Mouse (Mus musculus) liver, embryonic 13.5 days (tissue): Measurements from ENCODE around the gene Dlgap4. TPM values are rescaled to one million over a fixed set of nuclear protein-coding genes. Genes with fewer than 3 reads are reported as not detected.

Experiments used
- ATAC-seq: fragments of 200-750 bp; cut with Nextera tagmentation; 2 replicates; pipeline ENCODE4 v1.8.0; 2017; ENCODE audit warnings: low read depth, mild to moderate bottlenecking, moderate number of reproducible peaks, moderate library complexity
- DNase-seq: peaks from one replicate; pipeline ENCODE4 v3.0.0; 2022
- H3K27ac ChIP-seq: fragments of 300-500 bp; sonication (generic); 2 replicates; pipeline ENCODE4 v1.5.1; 2015; ENCODE audit warnings: moderate library complexity, mild to moderate bottlenecking, inconsistent platforms
- H3K27me3 ChIP-seq: fragments of 300-500 bp; sonication (generic); 2 replicates; pipeline ENCODE4 v1.6.1; 2015; ENCODE audit warnings: mild to moderate bottlenecking, inconsistent platforms
- H3K36me3 ChIP-seq: fragments of 300-500 bp; sonication (generic); 2 replicates; pipeline ENCODE4 v1.6.1; 2015; ENCODE audit warnings: mild to moderate bottlenecking, inconsistent platforms
- H3K4me1 ChIP-seq: fragments of 300-500 bp; sonication (generic); replicated peaks from 2 replicates; pipeline ENCODE4 v1.6.1; 2015; ENCODE audit warnings: inconsistent platforms
- H3K4me2 ChIP-seq: fragments of 300-500 bp; sonication (generic); 2 replicates; pipeline ENCODE4 v1.6.1; 2015; ENCODE audit warnings: inconsistent platforms, mild to moderate bottlenecking, moderate library complexity
- H3K4me3 ChIP-seq: fragments of 300-500 bp; sonication (generic); replicated peaks from 2 replicates; pipeline ENCODE4 v1.5.1; 2015; ENCODE audit warnings: mild to moderate bottlenecking, inconsistent platforms
- H3K9ac ChIP-seq: fragments of 300-500 bp; sonication (generic); 2 replicates; pipeline ENCODE4 v1.6.1; 2015; ENCODE audit warnings: mild to moderate bottlenecking, inconsistent platforms
- H3K9me3 ChIP-seq: fragments of 300-500 bp; sonication (generic); replicated peaks from 2 replicates; pipeline ENCODE4 v1.6.1; 2016; ENCODE audit warnings: inconsistent platforms
- WGBS: fragments of 180-500 bp; shearing (Covaris S2); methylation state at CpG from one replicate; pipeline ENCODE4 v1.1.7; 2015; ENCODE audit not compliant: insufficient replicate concordance; 5-methylcytosine and 5-hydroxymethylcytosine counted together
- polyA plus RNA-seq: library from polyadenylated mRNA; unstranded; fragments of >200 nt; fragmentation: Nextera tagmentation; extraction: Ambion mirVana; gene quantifications from 2 replicates; pipeline ENCODE4 v1.2.1, GENCODE M21; 2015

Gene Dlgap4
- polyA plus RNA-seq, 1 experiment from 2014 or later, result 11.3 TPM

- DNase-seq (no peak), ATAC-seq (no peak)
- 76% methylated on average over 9 of the region's 9 CpGs for WGBS
- H3K27me3 ChIP-seq, result no peaks in the 10 kb centered on the region
- H3K36me3 ChIP-seq, result no peaks in the 10 kb centered on the region
- no peak overlapping the region for H3K27ac ChIP-seq
- no peaks in the 10 kb centered on the region for H3K9me3 ChIP-seq
- peaks cover 45% of the 10 kb centered on the region for H3K4me1 ChIP-seq
- no peak overlapping the region for H3K9ac ChIP-seq
- H3K4me3 ChIP-seq, result no peak overlapping the region
- no peak overlapping the region for H3K4me2 ChIP-seq
These were observed 127.8 kb downstream of the Dlgap4 start for GRCm38 (mm10) chr2:156741265-156741664.

- H3K27me3 ChIP-seq, result no peaks in the 10 kb centered on the region
- DNase-seq, result no peak
- no peaks in the 10 kb centered on the region for H3K36me3 ChIP-seq
- peaks cover 38% of the 10 kb centered on the region for H3K4me1 ChIP-seq
- no peak for ATAC-seq
- 0 out of 2 replicates have a peak overlapping the region, but pooled peaks have one; percentile 13 for H3K9ac ChIP-seq
- no peak overlapping the region for H3K4me3 ChIP-seq
- no peaks in the 10 kb centered on the region for H3K9me3 ChIP-seq
- WGBS, result 63% methylated on average over 4 of the region's 4 CpGs
- no peak overlapping the region for H3K4me2 ChIP-seq
- no peak overlapping the region for H3K27ac ChIP-seq
These were observed 128.5 kb downstream of the Dlgap4 start for GRCm38 (mm10) chr2:156741998-156742397.

GRCm38 (mm10) chr2:156743248-156743647 lies 129.7 kb downstream of the Dlgap4 start:
- H3K4me3 ChIP-seq, result no peak overlapping the region
- 32% methylated on average over 3 of the region's 3 CpGs for WGBS
- no peak overlapping the region for H3K27ac ChIP-seq
- H3K36me3 ChIP-seq, result peaks cover 8% of the 10 kb centered on the region; the same call in 1 of the 2 replicates
- peaks cover 40% of the 10 kb centered on the region for H3K4me1 ChIP-seq
- ATAC-seq (no peak), DNase-seq (no peak)
- H3K4me2 ChIP-seq, result no peak overlapping the region
- H3K9ac ChIP-seq, result no peak overlapping the region
- no peaks in the 10 kb centered on the region for H3K27me3 ChIP-seq
- H3K9me3 ChIP-seq, result no peaks in the 10 kb centered on the region

- Histone ChIP-seq H3K4me3 (no peak overlapping the region), H3K9ac (no peak overlapping the region), H3K4me2 (no peak overlapping the region), H3K4me1 (peaks cover 48% of the 10 kb centered on the region), H3K9me3 (no peaks in the 10 kb centered on the region), H3K27ac (no peak overlapping the region), H3K36me3 (peaks cover 8% of the 10 kb centered on the region; the same call in 1 of the 2 replicates), H3K27me3 (no peaks in the 10 kb centered on the region)
- ATAC-seq (no peak), DNase-seq (no peak)
- 82% methylated on average over 5 of the region's 5 CpGs for whole genome bisulfite sequencing
These were observed 130.9 kb downstream of the Dlgap4 start for GRCm38 (mm10) chr2:156744414-156744813.

GRCm38 (mm10) chr2:156747315-156747714 lies 133.8 kb downstream of the Dlgap4 start:
- H3K36me3 ChIP-seq, result peaks cover 8% of the 10 kb centered on the region; the same call in 1 of the 2 replicates
- 79% methylated on average over 3 of the region's 3 CpGs for WGBS
- no peak overlapping the region for H3K9ac ChIP-seq

GRCm38 (mm10) chr2:156749687-156750086 lies 136.2 kb downstream of the Dlgap4 start:
- Histone ChIP-seq H3K36me3 (peaks cover 8% of the 10 kb centered on the region; the same call in 1 of the 2 replicates), H3K9ac (no peak overlapping the region)
- DNase-seq, result peak; percentile 26

More at GRCm38 (mm10) chr2:156747315-156747714, 133.8 kb downstream of the Dlgap4 start:
- ATAC-seq, result no peak
- Histone ChIP-seq H3K4me2 (no peak overlapping the region), H3K27me3 (no peaks in the 10 kb centered on the region), H3K27ac (no peak overlapping the region), H3K9me3 (no peaks in the 10 kb centered on the region), H3K4me1 (peaks cover 37% of the 10 kb centered on the region), H3K4me3 (no peak overlapping the region)
- no peak for DNase-seq

GRCm38 (mm10) chr2:156756937-156757336 lies 143.4 kb downstream of the Dlgap4 start:
- ATAC-seq (no peak), DNase-seq (no peak)
- Histone ChIP-seq H3K4me3 (no peak overlapping the region), H3K4me1 (peaks cover 3% of the 10 kb centered on the region; the same call in 1 of the 2 replicates), H3K9ac (no peak overlapping the region), H3K27me3 (no peaks in the 10 kb centered on the region), H3K27ac (no peak overlapping the region), H3K9me3 (no peaks in the 10 kb centered on the region), H3K36me3 (peaks cover 35% of the 10 kb centered on the region), H3K4me2 (no peak overlapping the region)
- WGBS, result 80% methylated on average over 9 of the region's 9 CpGs

More at GRCm38 (mm10) chr2:156749687-156750086, 136.2 kb downstream of the Dlgap4 start:
- H3K4me2 ChIP-seq, result no peak overlapping the region
- H3K27me3 ChIP-seq, result no peaks in the 10 kb centered on the region
- no peak overlapping the region for H3K4me3 ChIP-seq
- 29% methylated on average over 8 of the region's 8 CpGs for WGBS
- H3K4me1 ChIP-seq, result peaks cover 26% of the 10 kb centered on the region
- no peak overlapping the region; the same call in 1 of the 2 replicates for H3K27ac ChIP-seq
- H3K9me3 ChIP-seq, result no peaks in the 10 kb centered on the region
- ATAC-seq, result peak; percentile 68

- Histone ChIP-seq H3K27ac (no peak overlapping the region), H3K4me2 (no peak overlapping the region), H3K9me3 (no peaks in the 10 kb centered on the region), H3K4me1 (no peaks in the 10 kb centered on the region), H3K27me3 (no peaks in the 10 kb centered on the region), H3K9ac (no peak overlapping the region), H3K36me3 (peaks cover 45% of the 10 kb centered on the region), H3K4me3 (no peak overlapping the region)
- ATAC-seq, result 0 out of 2 replicates have a peak, but pooled peaks have one; percentile 31
- WGBS, result 79% methylated on average over 5 of the region's 5 CpGs
- DNase-seq, result no peak
These were observed 147.5 kb downstream of the Dlgap4 start for GRCm38 (mm10) chr2:156760843-156761505.

- H3K27ac ChIP-seq, result no peak overlapping the region
- H3K4me3 ChIP-seq, result no peak overlapping the region
- no peaks in the 10 kb centered on the region for H3K27me3 ChIP-seq
These were observed 148.2 kb downstream of the Dlgap4 start for GRCm38 (mm10) chr2:156761521-156762278.

GRCm38 (mm10) chr2:156762499-156762898 lies 149.0 kb downstream of the Dlgap4 start:
- peaks cover 29% of the 10 kb centered on the region for H3K36me3 ChIP-seq
- H3K4me3 ChIP-seq, result no peak overlapping the region
- peaks cover 12% of the 10 kb centered on the region for H3K4me1 ChIP-seq
- H3K27ac ChIP-seq, result no peak overlapping the region
- no peak overlapping the region for H3K9ac ChIP-seq
- H3K4me2 ChIP-seq, result no peak overlapping the region
- DNase-seq (no peak), ATAC-seq (no peak)
- no peaks in the 10 kb centered on the region for H3K9me3 ChIP-seq
- WGBS, result 85% methylated on average over 21 of the region's 21 CpGs
- H3K27me3 ChIP-seq, result no peaks in the 10 kb centered on the region

More at GRCm38 (mm10) chr2:156761521-156762278, 148.2 kb downstream of the Dlgap4 start:
- DNase-seq (no peak), ATAC-seq (no peak)
- 82% methylated on average over 17 of the region's 17 CpGs for WGBS
- peaks cover 37% of the 10 kb centered on the region for H3K36me3 ChIP-seq
- H3K9me3 ChIP-seq, result no peaks in the 10 kb centered on the region
- peaks cover 4% of the 10 kb centered on the region; the same call in 1 of the 2 replicates for H3K4me1 ChIP-seq
- H3K9ac ChIP-seq, result no peak overlapping the region
- no peak overlapping the region for H3K4me2 ChIP-seq

- 83% methylated on average over 11 of the region's 11 CpGs for WGBS
- H3K27me3 ChIP-seq, result no peaks in the 10 kb centered on the region
These were observed 149.6 kb downstream of the Dlgap4 start for GRCm38 (mm10) chr2:156763101-156763500.

More at GRCm38 (mm10) chr2:156763101-156763500, 149.6 kb downstream of the Dlgap4 start:
- DNase-seq (no peak), ATAC-seq (no peak)
- H3K4me2 ChIP-seq, result no peak overlapping the region
- H3K4me1 ChIP-seq, result peaks cover 13% of the 10 kb centered on the region
- H3K4me3 ChIP-seq, result no peak overlapping the region
- H3K27ac ChIP-seq, result no peak overlapping the region
- H3K9ac ChIP-seq, result no peak overlapping the region
- no peaks in the 10 kb centered on the region for H3K9me3 ChIP-seq
- peaks cover 25% of the 10 kb centered on the region for H3K36me3 ChIP-seq
